Mouse (Mus musculus): ENCODE measurements around the gene Gm49601. TPM values are rescaled to one million over a fixed set of nuclear protein-coding genes. Genes with fewer than 3 reads are reported as not detected.

Gm49601 gene
- total and polyA plus RNA-seq, 3 experiments, result 1.4 TPM; not detected in 2

- Histone ChIP-seq H3K4me1 (ENCODE audit: control insufficient read depth in 1 of 2, insufficient read depth in 2 of 2) (peaks cover 4 to 7% of the 10 kb centered on the region in 2 experiments; a peak in 2 of 4 replicates), H3K4me2 (ENCODE audit: insufficient read depth, low read depth, poor library complexity, severe bottlenecking) (no peak overlapping the region), H3K27me3 (replicated peaks) (peaks cover 40% of the 10 kb centered on the region), H3K9ac (ENCODE audit: insufficient read depth, low read depth) (no peak overlapping the region), H3K4me3 (replicated peaks in 1 of 3; ENCODE audit: low read depth in 2 of 3, low read length in 2 of 3, poor library complexity in 1 of 3) (no peak overlapping the region), H3K79me2 (replicated peaks; ENCODE audit: control insufficient read depth, extremely low read depth, insufficient read depth, poor library complexity, severe bottlenecking) (no peaks in the 10 kb centered on the region), H3K27ac (ENCODE audit: insufficient read depth, low read depth) (no peak overlapping the region), H3K9me3 (replicated peaks; ENCODE audit: low read length) (peaks cover 34% of the 10 kb centered on the region), H3K36me3 (replicated peaks in 1 of 2; ENCODE audit: control insufficient read depth in 1 of 2, insufficient read depth in 1 of 2, low read length in 1 of 2) (no peaks in the 10 kb centered on the region)
- TF ChIP-seq POLR2AphosphoS2 (IDR thresholded peaks at IDR 0.05; ENCODE audit: low read depth, low read length) (no peak), JUN (IDR thresholded peaks at IDR 0.05; ENCODE audit: insufficient read depth, low read depth, low read length) (no peak)
- dilution Hi-C loops (cut with MboI; ENCODE audit: extremely low pct_ligation_motif_present, extremely low pct_unique_long_range_greater_than_20kb, low sequenced_read_pairs) (no loop called here), in situ Hi-C loops (cut with MboI; ENCODE audit: low pct_ligation_motif_present, low pct_unique_long_range_greater_than_20kb, low sequenced_read_pairs) (no loop called here)
- DNase-seq (ENCODE audit: extremely low read depth), result no peak
These were observed 37.1 kb downstream of the Gm49601 start for GRCm38 (mm10) chr16:18589080-18589621.

DNA sequence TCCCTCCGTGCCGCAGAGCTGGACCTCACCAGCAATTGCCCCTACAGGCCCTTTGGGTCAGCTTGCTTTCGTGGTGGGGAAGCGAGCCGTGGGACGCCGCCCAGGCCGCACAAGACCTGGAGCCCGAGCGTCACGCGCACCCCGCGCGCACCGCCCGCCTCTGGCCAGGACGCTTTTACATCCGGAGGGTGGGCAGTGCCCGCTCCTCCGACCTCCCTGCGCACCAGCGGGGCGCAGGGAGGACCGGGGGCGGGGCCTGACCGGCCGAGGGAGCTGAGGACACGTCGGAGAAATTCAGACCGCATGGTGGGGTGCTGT lies 37.5 kb downstream of the Gm49601 start:
- peaks cover 4 to 7% of the 10 kb centered on the region in 2 experiments; a peak in 2 of 4 replicates for H3K4me1 ChIP-seq (ENCODE audit: control insufficient read depth in 1 of 2, insufficient read depth in 2 of 2)

DNA sequence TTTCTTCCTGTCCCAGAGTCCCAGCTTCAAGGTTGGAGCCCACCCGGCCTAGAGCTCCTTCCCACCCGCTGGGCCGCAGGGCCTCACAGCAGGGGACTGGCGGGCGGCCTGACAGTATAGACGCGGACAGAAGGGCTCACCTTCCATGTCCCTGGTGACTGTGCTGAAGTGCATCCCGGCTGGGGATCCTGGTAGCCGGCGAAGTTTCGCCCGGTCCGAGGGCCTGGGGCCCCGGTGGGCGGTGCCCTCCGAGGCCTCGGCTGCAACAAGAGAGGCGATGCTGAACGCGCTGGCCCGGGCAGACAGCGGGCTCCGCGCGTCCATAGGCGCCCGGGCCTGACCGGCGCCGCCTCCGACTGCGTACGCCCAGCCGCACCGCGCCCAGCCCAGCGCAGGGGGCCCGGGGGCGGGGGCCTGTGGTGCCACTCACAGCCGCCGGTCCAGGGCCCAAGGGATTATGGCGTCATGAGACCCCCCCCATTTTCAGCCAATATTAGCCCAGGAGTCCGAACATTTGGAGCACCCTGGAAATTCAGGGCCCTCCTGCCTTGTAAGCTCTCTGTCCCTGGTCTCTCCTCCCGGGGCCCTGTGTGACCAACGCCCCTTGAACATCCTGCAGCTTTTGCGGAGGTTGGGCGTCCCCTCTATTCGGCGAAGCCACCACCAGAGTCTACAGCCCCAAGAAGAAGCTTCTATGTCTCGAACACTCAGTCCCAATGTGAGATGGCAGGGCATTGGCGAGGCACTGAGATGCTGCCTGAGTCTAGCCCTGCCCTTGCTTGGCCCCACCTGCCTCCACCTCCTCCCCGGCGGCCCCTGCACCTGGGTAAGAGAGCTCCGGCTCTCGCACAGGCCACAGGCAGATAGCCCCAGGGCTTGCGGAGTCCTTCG lies 38.1 kb downstream of the Gm49601 start:
- TF ChIP-seq USF2 (conservative IDR thresholded peaks at IDR 0.05; ENCODE audit: low read depth, low read length) (no peak), RCOR1 (conservative IDR thresholded peaks at IDR 0.05; ENCODE audit: low read depth, low read length) (no peak), POLR2A (IDR thresholded peaks at IDR 0.05; ENCODE audit: low read depth, low read length) (no peak), MAFK (IDR thresholded peaks at IDR 0.05; ENCODE audit: insufficient replicate concordance, low read length) (no peak), E2F4 (IDR thresholded peaks at IDR 0.05; ENCODE audit: insufficient replicate concordance, low read depth, low read length) (no peak), TBP (conservative IDR thresholded peaks at IDR 0.05; ENCODE audit: low read depth, low read length) (no peak)
- peaks cover 30% of the 10 kb centered on the region for H3K27me3 ChIP-seq (replicated peaks)

More for the DNA sequence above, 37.5 kb downstream of the Gm49601 start:
- Histone ChIP-seq H3K4me3 (replicated peaks in 1 of 3; ENCODE audit: low read depth in 2 of 3, low read length in 2 of 3, poor library complexity in 1 of 3) (no peak overlapping the region), H3K9ac (ENCODE audit: insufficient read depth, low read depth) (no peak overlapping the region), H3K4me2 (ENCODE audit: insufficient read depth, low read depth, poor library complexity, severe bottlenecking) (no peak overlapping the region), H3K9me3 (replicated peaks; ENCODE audit: low read length) (peaks cover 34% of the 10 kb centered on the region), H3K27ac (ENCODE audit: insufficient read depth, low read depth) (no peak overlapping the region), H3K79me2 (replicated peaks; ENCODE audit: control insufficient read depth, extremely low read depth, insufficient read depth, poor library complexity, severe bottlenecking) (no peaks in the 10 kb centered on the region), H3K27me3 (replicated peaks) (peaks cover 36% of the 10 kb centered on the region), H3K36me3 (replicated peaks in 1 of 2; ENCODE audit: control insufficient read depth in 1 of 2, insufficient read depth in 1 of 2, low read length in 1 of 2) (no peaks in the 10 kb centered on the region)
- DNase-seq (ENCODE audit: extremely low read depth), result no peak
- in situ Hi-C loops (cut with MboI; ENCODE audit: low pct_ligation_motif_present, low pct_unique_long_range_greater_than_20kb, low sequenced_read_pairs) (no loop called here), dilution Hi-C loops (cut with MboI; ENCODE audit: extremely low pct_ligation_motif_present, extremely low pct_unique_long_range_greater_than_20kb, low sequenced_read_pairs) (no loop called here)
- TF ChIP-seq ZKSCAN1 (IDR thresholded peaks at IDR 0.05; ENCODE audit: borderline replicate concordance, low read depth, low read length), result no peak
- TF ChIP-seq BHLHE40 (IDR thresholded peaks at IDR 0.05; ENCODE audit: low read depth, low read length), result no peak
- TF ChIP-seq ELF1 (IDR thresholded peaks at IDR 0.05; ENCODE audit: low read depth, low read length), result no peak
- no peak for TF ChIP-seq MEF2A (IDR thresholded peaks at IDR 0.05; ENCODE audit: borderline replicate concordance, low read depth, low read length)
- TF ChIP-seq UBTF (IDR thresholded peaks at IDR 0.05; ENCODE audit: low read depth, low read length), result no peak
- TF ChIP-seq CHD1 (IDR thresholded peaks at IDR 0.05; ENCODE audit: low read depth, low read length), result no peak
- no peak for TF ChIP-seq PAX5 (IDR thresholded peaks at IDR 0.05; ENCODE audit: low read length)
- no peak for TF ChIP-seq NRF1 (IDR thresholded peaks at IDR 0.05; ENCODE audit: low read depth, low read length)
- no peak for TF ChIP-seq RCOR1 (conservative IDR thresholded peaks at IDR 0.05; ENCODE audit: low read depth, low read length)
- no peak for TF ChIP-seq POLR2AphosphoS2 (IDR thresholded peaks at IDR 0.05; ENCODE audit: low read depth, low read length)
- no peak for TF ChIP-seq USF2 (conservative IDR thresholded peaks at IDR 0.05; ENCODE audit: low read depth, low read length)
- no peak for TF ChIP-seq MXI1 (IDR thresholded peaks at IDR 0.05; ENCODE audit: low read depth, low read length)
- TF ChIP-seq CHD2 (IDR thresholded peaks at IDR 0.05; ENCODE audit: low read length), result no peak
- no peak for TF ChIP-seq TCF12 (IDR thresholded peaks at IDR 0.05; ENCODE audit: low read depth, low read length)
- TF ChIP-seq ZNF384 (IDR thresholded peaks at IDR 0.05; ENCODE audit: low read depth, low read length), result no peak
- TF ChIP-seq HCFC1 (IDR thresholded peaks at IDR 0.05; ENCODE audit: low read depth, low read length), result no peak
- TF ChIP-seq CTCF (conservative IDR thresholded peaks at IDR 0.05 in 1 of 2, IDR thresholded peaks at IDR 0.05 in 1 of 2; ENCODE audit: low read depth in 2 of 2, low read length in 2 of 2), result no peak
- no peak for TF ChIP-seq E2F4 (IDR thresholded peaks at IDR 0.05; ENCODE audit: insufficient replicate concordance, low read depth, low read length)
- TF ChIP-seq RAD21 (IDR thresholded peaks at IDR 0.05; ENCODE audit: low read depth, low read length), result no peak

More for the DNA sequence above, 38.1 kb downstream of the Gm49601 start:
- Histone ChIP-seq H3K4me1 (ENCODE audit: control insufficient read depth in 1 of 2, insufficient read depth in 2 of 2) (peaks cover 4 to 7% of the 10 kb centered on the region in 2 experiments; a peak in 2 of 4 replicates), H3K9ac (ENCODE audit: insufficient read depth, low read depth) (no peak overlapping the region), H3K4me3 (replicated peaks in 1 of 3; ENCODE audit: low read depth in 2 of 3, low read length in 2 of 3, poor library complexity in 1 of 3) (no peak overlapping the region), H3K27ac (ENCODE audit: insufficient read depth, low read depth) (no peak overlapping the region), H3K9me3 (replicated peaks; ENCODE audit: low read length) (peaks cover 38% of the 10 kb centered on the region), H3K36me3 (replicated peaks in 1 of 2; ENCODE audit: control insufficient read depth in 1 of 2, insufficient read depth in 1 of 2, low read length in 1 of 2) (no peaks in the 10 kb centered on the region), H3K4me2 (ENCODE audit: insufficient read depth, low read depth, poor library complexity, severe bottlenecking) (no peak overlapping the region), H3K79me2 (replicated peaks; ENCODE audit: control insufficient read depth, extremely low read depth, insufficient read depth, poor library complexity, severe bottlenecking) (no peaks in the 10 kb centered on the region)
- no peak for DNase-seq (ENCODE audit: extremely low read depth)
- in situ Hi-C loops (cut with MboI; ENCODE audit: low pct_ligation_motif_present, low pct_unique_long_range_greater_than_20kb, low sequenced_read_pairs), result no loop called here
- dilution Hi-C loops (cut with MboI; ENCODE audit: extremely low pct_ligation_motif_present, extremely low pct_unique_long_range_greater_than_20kb, low sequenced_read_pairs), result no loop called here

Measured in CH12.LX (cell line).